Mouse (Mus musculus) olfactory bulb, adult 2 months (tissue): ENCODE measurements around the gene Mrps24. TPM values are rescaled to one million over a fixed set of nuclear protein-coding genes. Genes with fewer than 3 reads are reported as not detected.

ENCODE experiments used
- H3K27ac ChIP-seq: fragments of 200-500 bp; 2 replicates; pipeline ENCODE4 v1.5.1; 2012; ENCODE audit warnings: low read depth, low read length; ENCODE audit not compliant: insufficient read depth
- H3K4me1 ChIP-seq: fragments of 200-500 bp; 2 replicates; pipeline ENCODE4 v1.6.1; 2012; ENCODE audit warnings: low read length; ENCODE audit not compliant: control insufficient read depth, insufficient read depth
- H3K4me3 ChIP-seq: fragments of 200-500 bp; 2 replicates; pipeline ENCODE4 v1.5.1; 2012; ENCODE audit warnings: mild to moderate bottlenecking, low read depth, low read length, moderate library complexity; ENCODE audit not compliant: insufficient read depth
- CTCF ChIP-seq: fragments of 200-500 bp; IDR thresholded peaks from 2 replicates; pipeline ENCODE4 v1.5.1; 2012; ENCODE audit warnings: low read depth, mild to moderate bottlenecking, low read length, moderate library complexity; ENCODE audit not compliant: insufficient read depth
- POLR2A ChIP-seq: fragments of 200-500 bp; IDR thresholded peaks from 2 replicates; pipeline ENCODE4 v1.6.1; 2012; ENCODE audit warnings: mild to moderate bottlenecking, low read depth, low read length, moderate library complexity; ENCODE audit not compliant: insufficient read depth
- WGBS: fragments of 180-500 bp; shearing (Covaris S2); methylation state at CpG from one replicate; pipeline ENCODE4 v1.1.7; 2018; 5-methylcytosine and 5-hydroxymethylcytosine counted together
- polyA plus RNA-seq: library from polyadenylated mRNA; stranded (reverse); fragments of >200 nt; gene quantifications from 2 replicates; pipeline ENCODE4 v1.2.4, GENCODE M21; 2012; ENCODE audit warnings: low replicate concordance; ENCODE audit not compliant: missing spikeins, insufficient read depth, insufficient read length

Mrps24 gene
- not detected in 2 replicates for polyA plus RNA-seq

- Histone ChIP-seq H3K27ac (no peak within 1 kb of the TSS), H3K4me1 (no peaks in the 10 kb centered on the region), H3K4me3 (no peak within 1 kb of the TSS)
- WGBS, result 86% methylated on average over 14 of the region's 14 CpGs
- TF ChIP-seq CTCF (no peak), POLR2A (no peak)
These were observed at the start of gene Mrps24 for GRCm38 (mm10) chr11:5715630-5716105. Gene Mrps24 (minus strand): TSS chr11:5715680.

DNA sequence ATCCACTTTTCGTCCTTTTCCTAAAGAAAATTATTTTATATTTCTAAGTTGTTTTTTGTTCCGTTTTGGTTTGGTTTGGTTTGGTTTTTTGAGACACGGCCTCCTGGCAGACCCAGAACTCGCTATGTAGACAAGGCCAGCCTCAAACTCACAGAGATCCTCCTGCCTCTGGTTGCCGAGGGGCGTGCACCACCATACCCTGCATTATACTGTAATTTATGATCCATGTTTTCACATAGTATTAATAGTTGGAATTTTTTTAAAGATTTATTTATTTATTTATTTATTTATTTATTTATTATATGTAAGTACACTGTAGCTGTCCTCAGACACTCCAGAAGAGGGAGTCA, 47.1 kb upstream of the Mrps24 start:
- H3K4me1 ChIP-seq, result 0 out of 2 replicates have a peak, but pooled peaks cover 2% of the 10 kb centered on the region
- TF ChIP-seq CTCF, result no peak
- no peak for TF ChIP-seq POLR2A
- H3K27ac ChIP-seq, result no peak overlapping the region
- 14% methylated on average over 6 of the region's 6 CpGs for WGBS
- peak overlapping the region; percentile 98 for H3K4me3 ChIP-seq

DNA sequence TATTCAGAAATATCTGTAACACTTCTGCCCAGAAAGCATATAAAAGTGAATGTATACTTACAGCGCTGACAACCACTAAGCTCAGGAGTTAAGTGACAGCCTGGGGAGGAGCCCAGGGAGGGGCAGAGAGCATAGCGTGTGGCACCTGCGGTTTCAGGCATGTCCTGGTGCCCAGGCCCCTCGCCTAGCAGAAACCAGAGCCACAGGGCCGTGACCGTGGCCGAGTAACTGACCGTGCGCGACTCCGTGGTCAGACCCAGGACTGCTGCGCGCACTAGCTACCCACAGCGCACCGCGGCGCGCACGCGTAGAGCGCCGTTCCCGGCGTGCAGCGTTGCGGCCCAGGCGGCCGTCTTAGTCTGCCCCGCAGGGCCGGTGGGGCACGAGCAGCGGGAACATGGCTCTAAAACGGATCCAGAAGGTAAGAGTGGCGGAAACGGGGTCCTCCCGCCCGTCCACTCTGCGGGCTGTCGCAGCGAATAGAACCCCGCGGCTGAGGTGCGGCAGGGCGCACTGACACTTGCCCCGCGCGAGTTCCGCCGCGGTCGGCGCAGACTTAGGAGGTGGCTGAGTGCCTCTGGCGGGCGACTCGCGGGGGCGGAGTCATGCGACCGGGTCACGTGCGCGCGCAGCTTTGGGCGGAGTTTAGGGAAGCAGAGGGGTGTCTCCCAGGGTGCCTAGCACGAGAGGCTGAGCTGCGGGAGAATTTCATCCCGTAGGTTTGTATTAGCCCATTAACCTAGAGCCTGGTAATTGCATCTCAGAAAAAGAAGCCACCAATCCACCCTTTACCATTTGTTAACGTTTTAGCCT, 46.5 kb upstream of the Mrps24 start, which contains the start of gene Urgcp:
TSS of gene Urgcp (minus strand) at position 557 of the 813 bp plus-strand sequence.
- under 1% methylated on average over 68 of the region's 68 CpGs for WGBS

DNA sequence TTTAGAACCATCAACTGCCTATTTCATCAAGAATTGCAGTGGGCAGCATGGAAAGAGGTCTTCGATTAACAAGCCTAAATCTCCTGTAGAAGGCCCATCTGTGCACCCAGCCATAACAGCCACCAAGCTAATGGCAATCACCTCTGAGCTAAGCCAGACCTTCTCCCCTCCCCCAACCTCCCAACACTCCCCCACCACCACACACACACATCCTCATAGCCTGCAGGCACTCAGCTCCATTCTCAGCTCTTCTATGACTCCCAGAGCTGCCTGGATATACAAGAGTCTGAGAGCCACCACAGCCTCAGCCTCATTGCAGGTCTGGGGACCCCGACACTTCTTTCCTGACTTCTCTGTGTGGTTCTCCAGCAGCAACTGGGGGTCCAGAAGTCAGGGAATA, 38.3 kb upstream of the Mrps24 start:
- Histone ChIP-seq H3K4me3 (no peak overlapping the region), H3K4me1 (peaks cover 3% of the 10 kb centered on the region), H3K27ac (no peak overlapping the region)
- 97% methylated on average over 2 of the region's 2 CpGs for WGBS
- no peak for TF ChIP-seq POLR2A
- TF ChIP-seq CTCF, result no peak

More for the DNA sequence above, 46.5 kb upstream of the Mrps24 start, which contains the start of gene Urgcp:
- TF ChIP-seq POLR2A (peak; percentile 99), CTCF (no peak)
- Histone ChIP-seq H3K4me3 (peak within 1 kb of the TSS; percentile 98), H3K4me1 (0 out of 2 replicates have a peak, but pooled peaks cover 2% of the 10 kb centered on the region), H3K27ac (peak within 1 kb of the TSS; percentile 96)

DNA sequence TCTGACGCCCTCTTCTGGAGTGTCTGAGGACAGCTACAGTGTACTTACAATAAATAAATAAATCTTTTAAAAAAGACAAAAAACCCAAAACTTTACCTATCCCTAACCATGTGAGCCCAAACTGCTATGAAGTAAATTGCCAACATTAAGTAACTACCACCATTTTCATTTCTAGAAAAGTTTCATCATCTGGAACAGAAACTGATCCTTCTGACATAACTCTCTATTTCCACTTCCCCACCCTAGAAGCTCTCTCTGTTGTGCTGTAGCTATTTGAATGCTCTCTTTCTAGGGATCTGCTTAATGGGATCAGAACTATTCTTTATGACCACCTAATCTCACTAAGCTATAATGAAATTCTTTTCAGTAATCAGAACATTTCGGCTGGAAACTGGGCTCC, 29.5 kb upstream of the Mrps24 start:
- H3K27ac ChIP-seq, result no peak overlapping the region
- no peak overlapping the region for H3K4me3 ChIP-seq
- peaks cover under 1% of the 10 kb centered on the region for H3K4me1 ChIP-seq
- WGBS, result 58% methylated on average over 2 of the region's 2 CpGs
- TF ChIP-seq CTCF, result no peak
- TF ChIP-seq POLR2A, result no peak

- WGBS, result 73% methylated on average over 7 of the region's 7 CpGs
- Histone ChIP-seq H3K27ac (no peak overlapping the region), H3K4me1 (peaks cover 8% of the 10 kb centered on the region), H3K4me3 (no peak overlapping the region)
- no peak for TF ChIP-seq POLR2A
- no peak for TF ChIP-seq CTCF
These were observed 26.6 kb upstream of the Mrps24 start for GRCm38 (mm10) chr11:5742106-5742505.

GRCm38 (mm10) chr11:5740965-5741627, 25.6 kb upstream of the Mrps24 start:
- 1% methylated on average over 47 of the region's 50 CpGs for WGBS
- peak overlapping the region; percentile 69 for H3K4me3 ChIP-seq
- TF ChIP-seq POLR2A (peak; percentile 67), CTCF (no peak)
- H3K4me1 ChIP-seq, result peaks cover 8% of the 10 kb centered on the region
- peak overlapping the region; percentile 73 for H3K27ac ChIP-seq

DNA sequence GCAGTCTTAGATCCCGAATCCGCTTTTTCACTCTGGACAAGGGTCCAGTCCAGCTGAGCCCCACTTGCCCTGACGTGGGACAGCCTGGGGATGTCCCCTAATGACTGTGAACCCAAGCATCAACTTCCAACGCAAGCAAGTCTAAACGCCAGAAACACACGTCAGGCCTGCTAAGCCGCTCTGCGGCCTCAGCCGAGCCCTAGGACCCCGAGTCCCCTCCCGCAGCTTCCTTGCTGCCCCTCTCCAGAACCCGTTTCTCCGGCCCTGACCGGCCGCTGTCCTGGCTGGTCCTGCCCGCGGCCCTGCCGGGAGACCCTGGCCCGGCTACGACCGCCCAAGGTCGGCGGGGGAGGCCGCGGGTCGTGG, 25.1 kb upstream of the Mrps24 start:
- peak overlapping the region; percentile 69 for H3K4me3 ChIP-seq
- H3K4me1 ChIP-seq, result peaks cover 8% of the 10 kb centered on the region
- TF ChIP-seq POLR2A, result no peak
- TF ChIP-seq CTCF, result no peak
- 1% methylated on average over 26 of the region's 26 CpGs for WGBS
- H3K27ac ChIP-seq, result peak overlapping the region; percentile 11; the same call in 1 of the 2 replicates

DNA sequence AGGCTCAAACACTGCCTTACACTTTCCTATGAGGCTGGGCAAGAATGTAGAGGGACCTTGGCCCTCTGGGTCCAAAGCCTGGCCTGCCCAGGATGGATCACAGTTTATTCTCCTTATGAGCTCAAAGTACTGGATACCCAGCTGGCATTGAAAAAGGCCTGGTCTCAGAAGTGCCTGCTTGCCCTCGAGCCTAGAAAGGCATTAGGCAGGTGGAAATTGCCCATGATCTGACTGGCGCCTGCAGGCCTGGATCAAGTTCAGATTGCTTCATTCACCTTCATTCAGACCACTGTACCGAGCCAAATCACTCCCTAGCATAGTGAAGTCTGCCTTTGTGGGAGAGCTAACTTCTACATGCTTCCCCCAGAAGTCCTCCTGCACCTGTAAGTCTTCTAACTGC, 24.4 kb upstream of the Mrps24 start:
- 11% methylated on average over 3 of the region's 3 CpGs for WGBS
- no peak for TF ChIP-seq POLR2A
- TF ChIP-seq CTCF, result no peak
- Histone ChIP-seq H3K4me1 (peaks cover 11% of the 10 kb centered on the region), H3K4me3 (peak overlapping the region; percentile 36; the same call in 1 of the 2 replicates), H3K27ac (no peak overlapping the region)
